Comparison of ENCODE assay signal across 22 mouse cellular contexts in genomic region chr17:70596326-70596725, GRCm38 (mm10).
"Had no signal": no experiment of that assay in that cellular context is flagged by ENCODE, and none has a peak within 500 bp of the region (broad histone marks: within the 10 kb centered on the region; RNA-seq: fewer than 3 reads in every experiment).

No protein-coding gene starts in this region.

- H3K4me1 ChIP-seq: intestine, embryonic 15.5 days; kidney, embryonic 15.5 days; limb, embryonic 10.5 days; limb, embryonic 13.5 days; liver, embryonic 13.5 days; neural tube, embryonic 12.5 days; neural tube, embryonic 15.5 days; stomach, embryonic 15.5 days had no signal

- ATAC-seq: intestine, embryonic 15.5 days had no signal

- H3K4me3 ChIP-seq: intestine, embryonic 15.5 days; kidney, embryonic 15.5 days; limb, embryonic 10.5 days; limb, embryonic 13.5 days; liver, embryonic 13.5 days; neural tube, embryonic 12.5 days; neural tube, embryonic 15.5 days; stomach, embryonic 15.5 days had no signal

- H3K27ac ChIP-seq: intestine, embryonic 15.5 days; kidney, embryonic 15.5 days; limb, embryonic 10.5 days; limb, embryonic 13.5 days; liver, embryonic 13.5 days; neural tube, embryonic 12.5 days; neural tube, embryonic 15.5 days; stomach, embryonic 15.5 days had no signal

- DNase-seq: kidney, adult 11 months; kidney, adult 8-10 months; kidney, postnatal 10 days; kidney, postnatal 36 days; layer of hippocampus, adult 9-11 months; liver; liver, embryonic 13.5 days; lung, adult 2 months; lung, postnatal 14 days; lung, postnatal 4 days; midbrain, embryonic 14.5 days; retina, postnatal 1 day; right cerebral cortex, postnatal 4 days; thymus, adult 18-20 months; thymus, postnatal 36 days had no signal
